Mouse (Mus musculus): Measurements from ENCODE around the gene Mybphl. TPM values are rescaled to one million over a fixed set of nuclear protein-coding genes. Genes with fewer than 3 reads are reported as not detected.
A peak's percentile ranks its signal among the peaks of the same experiment; 100 is the strongest.

The Mybphl gene
- polyA plus RNA-seq, 1 experiment from 2014 or later = not detected

GRCm38 (mm10) chr3:108401692-108402527 lies 37.2 kb downstream of the Mybphl start:
- DNase-seq (ENCODE audit: low spot score) (peak; percentile 95), ATAC-seq (replicated peaks; ENCODE audit: low FRiP score, low read depth) (peak; percentile 95)
- Histone ChIP-seq H3K36me3 (ENCODE audit: insufficient read depth, low read length) (peaks cover 42% of the 10 kb centered on the region), H3K27me3 (ENCODE audit: insufficient read depth, low read length) (no peaks in the 10 kb centered on the region), H3K27ac (no peak overlapping the region), H3K4me1 (replicated peaks; ENCODE audit: insufficient read depth, low read length) (0 out of 2 replicates have a peak, but pooled peaks cover 3% of the 10 kb centered on the region), H3K9me3 (replicated peaks; ENCODE audit: low read length) (no peaks in the 10 kb centered on the region), H3K9ac (ENCODE audit: low read depth, low read length) (no peak overlapping the region), H3K4me2 (ENCODE audit: low read length) (peak overlapping the region; percentile 17; the same call in 1 of the 2 replicates), H3K4me3 (replicated peaks; ENCODE audit: low read depth, low read length) (no peak overlapping the region)
- peak; percentile 100 for TF ChIP-seq CTCF (IDR thresholded peaks at IDR 0.05; ENCODE audit: low read depth)
- 36% methylated on average over 22 of the region's 22 CpGs for WGBS

- H3K27ac ChIP-seq = no peak overlapping the region
- no peak for DNase-seq (ENCODE audit: low spot score)
- 86% methylated on average over 15 of the region's 15 CpGs for WGBS
These were observed 37.8 kb downstream of the Mybphl start for GRCm38 (mm10) chr3:108402528-108402920.

GRCm38 (mm10) chr3:108405536-108406305 lies 41.0 kb downstream of the Mybphl start:
- H3K27ac ChIP-seq = no peak overlapping the region
- WGBS = 52% methylated on average over 14 of the region's 14 CpGs
- H3K4me2 ChIP-seq (ENCODE audit: low read length) = no peak overlapping the region
- peaks cover 6% of the 10 kb centered on the region; the same call in 1 of the 2 replicates for H3K36me3 ChIP-seq (ENCODE audit: insufficient read depth, low read length)
- H3K4me1 ChIP-seq (replicated peaks; ENCODE audit: insufficient read depth, low read length) = peaks cover 16% of the 10 kb centered on the region
- no peaks in the 10 kb centered on the region for H3K9me3 ChIP-seq (replicated peaks; ENCODE audit: low read length)
- H3K9ac ChIP-seq (ENCODE audit: low read depth, low read length) = no peak overlapping the region
- no peaks in the 10 kb centered on the region for H3K27me3 ChIP-seq (ENCODE audit: insufficient read depth, low read length)
- H3K4me3 ChIP-seq (replicated peaks; ENCODE audit: low read depth, low read length) = no peak overlapping the region
- DNase-seq (ENCODE audit: low spot score) = no peak
- no peak for ATAC-seq (replicated peaks; ENCODE audit: low FRiP score, low read depth)
- no peak for TF ChIP-seq CTCF (IDR thresholded peaks at IDR 0.05; ENCODE audit: low read depth)

More at GRCm38 (mm10) chr3:108402528-108402920, 37.8 kb downstream of the Mybphl start:
- no peaks in the 10 kb centered on the region for H3K27me3 ChIP-seq (ENCODE audit: insufficient read depth, low read length)
- H3K9ac ChIP-seq (ENCODE audit: low read depth, low read length) = no peak overlapping the region
- TF ChIP-seq CTCF (IDR thresholded peaks at IDR 0.05; ENCODE audit: low read depth) = no peak
- no peaks in the 10 kb centered on the region for H3K9me3 ChIP-seq (replicated peaks; ENCODE audit: low read length)
- H3K4me3 ChIP-seq (replicated peaks; ENCODE audit: low read depth, low read length) = no peak overlapping the region
- H3K36me3 ChIP-seq (ENCODE audit: insufficient read depth, low read length) = peaks cover 37% of the 10 kb centered on the region
- no peak for ATAC-seq (replicated peaks; ENCODE audit: low FRiP score, low read depth)
- H3K4me1 ChIP-seq (replicated peaks; ENCODE audit: insufficient read depth, low read length) = 0 out of 2 replicates have a peak, but pooled peaks cover 3% of the 10 kb centered on the region
- H3K4me2 ChIP-seq (ENCODE audit: low read length) = no peak overlapping the region

GRCm38 (mm10) chr3:108406306-108406885 lies 41.7 kb downstream of the Mybphl start:
- Histone ChIP-seq H3K4me3 (replicated peaks; ENCODE audit: low read depth, low read length) (no peak overlapping the region), H3K27me3 (ENCODE audit: insufficient read depth, low read length) (no peaks in the 10 kb centered on the region), H3K9ac (ENCODE audit: low read depth, low read length) (no peak overlapping the region), H3K4me2 (ENCODE audit: low read length) (no peak overlapping the region), H3K27ac (no peak overlapping the region), H3K9me3 (replicated peaks; ENCODE audit: low read length) (no peaks in the 10 kb centered on the region), H3K36me3 (ENCODE audit: insufficient read depth, low read length) (peaks cover 6% of the 10 kb centered on the region; the same call in 1 of the 2 replicates), H3K4me1 (replicated peaks; ENCODE audit: insufficient read depth, low read length) (peaks cover 20% of the 10 kb centered on the region)
- ATAC-seq (replicated peaks; ENCODE audit: low FRiP score, low read depth) = no peak
- TF ChIP-seq CTCF (IDR thresholded peaks at IDR 0.05; ENCODE audit: low read depth) = no peak
- DNase-seq (ENCODE audit: low spot score) = no peak
- WGBS = 84% methylated on average over 24 of the region's 24 CpGs

- WGBS = 91% methylated on average over 8 of the region's 8 CpGs
- no peak for TF ChIP-seq CTCF (IDR thresholded peaks at IDR 0.05; ENCODE audit: low read depth)
- H3K9ac ChIP-seq (ENCODE audit: low read depth, low read length) = no peak overlapping the region
- no peak overlapping the region for H3K4me2 ChIP-seq (ENCODE audit: low read length)
- peaks cover 17% of the 10 kb centered on the region; the same call in 1 of the 2 replicates for H3K36me3 ChIP-seq (ENCODE audit: insufficient read depth, low read length)
- no peak overlapping the region for H3K27ac ChIP-seq
- H3K4me1 ChIP-seq (replicated peaks; ENCODE audit: insufficient read depth, low read length) = peaks cover 32% of the 10 kb centered on the region
- H3K4me3 ChIP-seq (replicated peaks; ENCODE audit: low read depth, low read length) = no peak overlapping the region
- H3K9me3 ChIP-seq (replicated peaks; ENCODE audit: low read length) = no peaks in the 10 kb centered on the region
- DNase-seq (ENCODE audit: low spot score) (no peak), ATAC-seq (replicated peaks; ENCODE audit: low FRiP score, low read depth) (no peak)
- H3K27me3 ChIP-seq (ENCODE audit: insufficient read depth, low read length) = no peaks in the 10 kb centered on the region
These were observed 43.9 kb downstream of the Mybphl start for GRCm38 (mm10) chr3:108408517-108409008.

All from kidney, postnatal 0 days (tissue).